ENCODE assay signal across 8 mouse cellular contexts in genomic region chr4:136144126-136144926, GRCm38 (mm10). TPM values are rescaled to one million over a fixed set of nuclear protein-coding genes. Genes with fewer than 3 reads are reported as not detected.
DNase-seq lines count a peak whose midpoint lies in the region; ATAC-seq lines count a peak whose summit lies in the region.

No protein-coding gene starts in this region.

- DNase-seq in right cerebral cortex, postnatal 10 days (ENCODE audit: low spot score in 2 of 2) = peak; percentile 44 to 52
- no peak for DNase-seq in right cerebral cortex, postnatal 14 days
- DNase-seq in forebrain, embryonic 11.5 days (ENCODE audit: low spot score) = peak; percentile 74
- DNase-seq in heart, postnatal 36 days = peak; percentile 85 to 87
- DNase-seq in limb, embryonic 10.5 days (ENCODE audit: low spot score) = peak; percentile 80
- DNase-seq in mesoderm, embryonic 11.5 days (ENCODE audit: low read depth, low spot score) = peak; percentile 68
- DNase-seq in spleen, postnatal 4 days (ENCODE audit: low spot score in 2 of 2) = peak; percentile 59 to 78

- no peaks in the 10 kb centered on the region for H3K9me3 ChIP-seq in forebrain, embryonic 11.5 days (ENCODE audit: control insufficient read depth, low read length)
- H3K9me3 ChIP-seq in limb, embryonic 10.5 days (replicated peaks) = no peaks in the 10 kb centered on the region

- peaks cover 13% of the 10 kb centered on the region; the same call in 1 of the 2 replicates for H3K27me3 ChIP-seq in forebrain, embryonic 11.5 days (ENCODE audit: control insufficient read depth, insufficient read depth, low read length)
- no peaks in the 10 kb centered on the region for H3K27me3 ChIP-seq in limb, embryonic 10.5 days (ENCODE audit: low read depth, poor library complexity, severe bottlenecking)

- peak overlapping the region; percentile 92 for H3K27ac ChIP-seq in forebrain, embryonic 11.5 days (ENCODE audit: low read depth, low read length)
- peak overlapping the region; percentile 96 for H3K27ac ChIP-seq in limb, embryonic 10.5 days

- intact Hi-C loops in heart, postnatal 36 days (cut with DNase I) = loop anchor here (5.0 to 10.0 kb wide), 3 partner anchors 138 to 1340 kb away; partner anchors contain the start of genes Pnrc2 and Zfp46

- peak overlapping the region; percentile 88 for H3K4me2 ChIP-seq in forebrain, embryonic 11.5 days (ENCODE audit: low read depth, low read length, severe bottlenecking)

- peak overlapping the region; percentile 84 for H3K9ac ChIP-seq in forebrain, embryonic 11.5 days (ENCODE audit: low read length)

- under 1% methylated on average over 50 of the region's 50 CpGs for WGBS in forebrain, embryonic 11.5 days
- under 1% methylated on average over 50 of the region's 50 CpGs for WGBS in limb, embryonic 10.5 days

- ATAC-seq in forebrain, embryonic 11.5 days (replicated peaks; ENCODE audit: low FRiP score) = no peak
- ATAC-seq in granulocyte monocyte progenitor cell, adult 5-6 weeks (replicated peaks; ENCODE audit: poor library complexity, severe bottlenecking) = no peak

- H3K4me3 ChIP-seq in forebrain, embryonic 11.5 days (ENCODE audit: low read depth, low read length) = peak overlapping the region; percentile 66
- H3K4me3 ChIP-seq in limb, embryonic 10.5 days = peak overlapping the region; percentile 88

- peaks cover 47% of the 10 kb centered on the region for H3K4me1 ChIP-seq in forebrain, embryonic 11.5 days (replicated peaks; ENCODE audit: control insufficient read depth, insufficient read depth, low read length)
- H3K4me1 ChIP-seq in limb, embryonic 10.5 days = peaks cover 87% of the 10 kb centered on the region

- H3K36me3 ChIP-seq in forebrain, embryonic 11.5 days (ENCODE audit: control insufficient read depth, insufficient read depth, low read length) = no peaks in the 10 kb centered on the region
- peaks cover 10% of the 10 kb centered on the region; the same call in 1 of the 2 replicates for H3K36me3 ChIP-seq in limb, embryonic 10.5 days

RNA-seq across cellular contexts. Expression of gene Id3, which starts 1.0 kb away (rescaled TPM):
- polyA plus RNA-seq in forebrain, embryonic 11.5 days (2014; fragmentation: Nextera tagmentation; extraction: Ambion mirVana) = 351 and 380 TPM in 2 replicates
- 10 to 100 TPM; 58.1 to 63.9 TPM for total RNA-seq in heart, postnatal 36 days (2021)
- polyA plus RNA-seq in limb, embryonic 10.5 days (2016; fragmentation: Nextera tagmentation; extraction: Ambion mirVana) = 375 and 475 TPM in 2 replicates
- not detected in 2 replicates for total RNA-seq in granulocyte monocyte progenitor cell, adult 5-6 weeks (2014; fragmentation: Nextera tagmentation)
- not detected in 2 replicates for total RNA-seq in granulocyte monocyte progenitor cell, adult 5-6 weeks (2017)

RNA-seq across cellular contexts. Expression of gene E2f2, which starts 27.9 kb away (rescaled TPM):
- polyA plus RNA-seq in forebrain, embryonic 11.5 days (2014; fragmentation: Nextera tagmentation; extraction: Ambion mirVana) = 9.4 and 10.2 TPM in 2 replicates
- 1 to 10 TPM; 1.4 to 2.1 TPM for total RNA-seq in heart, postnatal 36 days (2021)
- 6.4 and 7.3 TPM in 2 replicates for polyA plus RNA-seq in limb, embryonic 10.5 days (2016; fragmentation: Nextera tagmentation; extraction: Ambion mirVana)
- 2.9 and 9.4 TPM in 2 replicates for total RNA-seq in granulocyte monocyte progenitor cell, adult 5-6 weeks (2014; fragmentation: Nextera tagmentation)
- total RNA-seq in granulocyte monocyte progenitor cell, adult 5-6 weeks (2017) = 3.7 and 4.3 TPM in 2 replicates

Comparison
In these comparisons a context has a peak if more than half of its experiments do, and no peak if none do; other contexts are left out.
1. RNA of gene Id3, which starts 1.0 kb away (total RNA-seq): 58.1 to 63.9 TPM in heart, postnatal 36 days; not detected in granulocyte monocyte progenitor cell, adult 5-6 weeks; every median in the first group is over 10 times any median in the second.